Mouse (Mus musculus) ovary, postnatal 10 days (tissue): ENCODE measurements around the gene Tmem87b.

Experiments
- DNase-seq: peaks from one replicate; pipeline ENCODE4 v3.0.0; 2022; ENCODE audit warnings: low spot score

Tmem87b gene

GRCm38 (mm10) chr2:128887866-128888550 lies 70.1 kb downstream of the Tmem87b start:
- DNase-seq, result no peak

GRCm38 (mm10) chr2:128890661-128891335 lies 72.9 kb downstream of the Tmem87b start:
- DNase-seq, result no peak

GRCm38 (mm10) chr2:128892180-128892721 lies 74.3 kb downstream of the Tmem87b start:
- DNase-seq, result no peak

GRCm38 (mm10) chr2:128902843-128903242 lies 84.9 kb downstream of the Tmem87b start:
- DNase-seq, result no peak

GRCm38 (mm10) chr2:128903661-128904060 lies 85.7 kb downstream of the Tmem87b start:
- DNase-seq, result no peak
